Mouse (Mus musculus) thymus, adult 2 months (tissue): ENCODE measurements around the gene Lrrc23.

Experiments
- CTCF ChIP-seq: fragments of 200-500 bp; IDR thresholded peaks from 2 replicates; pipeline ENCODE4 v1.5.1; 2012; ENCODE audit warnings: mild to moderate bottlenecking, control low read depth, low read length, moderate library complexity, borderline replicate concordance; ENCODE audit not compliant: control insufficient read depth, poor library complexity, insufficient read depth; ENCODE audit errors: extremely low read depth
- POLR2A ChIP-seq: fragments of 200-500 bp; IDR thresholded peaks from 2 replicates; pipeline ENCODE4 v1.6.1; 2012; ENCODE audit warnings: mild to moderate bottlenecking, low read length, control low read depth, moderate library complexity; ENCODE audit not compliant: control insufficient read depth, poor library complexity, insufficient read depth; ENCODE audit errors: extremely low read depth

- TF ChIP-seq CTCF (no peak), POLR2A (no peak)
Measured at GRCm38 (mm10) chr6:124782436-124782835, 2.9 kb upstream of the Lrrc23 start.
